Mouse (Mus musculus): ENCODE measurements around the gene Rap1gap2.

GRCm38 (mm10) chr11:74590691-74591090 is 20.0 kb downstream of the Rap1gap2 start:
- TF ChIP-seq CTCF (IDR thresholded peaks at IDR 0.05; ENCODE audit: insufficient read depth, low read length) (no peak), POLR2A (IDR thresholded peaks at IDR 0.05; ENCODE audit: borderline replicate concordance, extremely low read depth, low read depth, low read length) (no peak)
